Mouse (Mus musculus) naive thymus-derived CD4-positive, alpha-beta T cell, adult 2 months (primary cell): Measurements from ENCODE around the gene Gm45837.
"Not testable (repeated sequence)": the region's sequence is repeated elsewhere in the genome, so short reads cannot be mapped to it uniquely, and the experiment has no call there.

Experiments used
- DNase-seq: peaks from one replicate; pipeline ENCODE4 v3.0.0-alpha.2; 2011; ENCODE audit warnings: low read depth

The Gm45837 gene

DNA sequence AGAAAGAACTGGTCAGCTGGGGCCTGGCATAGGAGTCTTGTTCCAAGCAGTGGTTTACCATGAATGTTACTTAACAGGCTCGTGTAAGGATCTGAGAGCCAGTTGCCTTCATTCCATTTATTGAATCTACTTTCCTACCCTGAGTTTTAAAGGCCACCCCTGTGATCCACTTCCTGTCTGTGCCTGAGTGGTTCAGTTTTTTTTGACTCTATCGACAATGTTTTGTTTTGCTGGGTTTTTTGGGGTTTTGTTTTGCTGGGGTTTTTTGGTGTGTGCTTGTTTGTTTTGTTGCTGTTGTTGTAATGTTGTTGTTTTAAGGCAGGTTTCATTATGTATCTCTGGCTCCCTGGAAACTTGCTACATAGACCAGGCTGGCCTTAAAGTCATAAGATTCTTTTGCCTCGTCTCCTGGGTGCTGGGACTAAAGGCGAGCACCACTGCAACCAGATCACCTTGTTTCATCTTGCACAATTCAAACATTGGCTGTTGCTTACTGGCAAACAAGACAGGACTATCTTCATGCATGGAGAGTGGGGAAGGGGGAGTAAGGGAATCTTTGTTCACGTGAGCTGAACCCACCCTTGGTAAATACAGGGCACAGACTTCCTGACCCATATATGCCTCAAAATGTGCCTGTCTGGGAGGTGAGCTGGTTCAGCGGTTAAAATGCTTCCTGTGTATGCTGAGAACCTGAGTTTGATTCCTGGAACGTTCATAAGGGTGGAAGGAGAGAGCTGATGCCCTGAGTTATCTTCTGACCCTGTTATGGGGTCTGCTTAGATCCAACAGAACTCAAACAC is 140.2 kb downstream of the Gm45837 start:
- peak; percentile 66 for DNase-seq

DNA sequence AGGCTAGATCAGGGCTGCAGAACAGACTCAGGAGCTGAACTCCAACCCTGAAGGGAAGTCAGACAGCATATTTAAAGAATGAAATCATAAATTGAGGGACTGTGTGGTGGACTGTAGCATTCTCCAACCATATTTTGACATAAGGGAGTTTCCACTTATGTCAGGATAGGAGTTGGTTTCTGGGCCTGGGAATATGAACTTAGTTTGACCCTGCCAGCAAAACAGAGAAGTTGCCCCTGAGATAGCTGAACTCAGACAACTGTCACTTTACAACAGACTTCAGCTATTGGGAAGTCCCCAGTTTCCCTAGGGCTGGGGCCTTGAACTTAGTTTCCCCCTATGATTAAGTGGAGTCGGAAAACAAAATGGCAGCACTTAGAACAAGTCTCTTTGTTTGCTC is 140.8 kb downstream of the Gm45837 start:
- no peak for DNase-seq

DNA sequence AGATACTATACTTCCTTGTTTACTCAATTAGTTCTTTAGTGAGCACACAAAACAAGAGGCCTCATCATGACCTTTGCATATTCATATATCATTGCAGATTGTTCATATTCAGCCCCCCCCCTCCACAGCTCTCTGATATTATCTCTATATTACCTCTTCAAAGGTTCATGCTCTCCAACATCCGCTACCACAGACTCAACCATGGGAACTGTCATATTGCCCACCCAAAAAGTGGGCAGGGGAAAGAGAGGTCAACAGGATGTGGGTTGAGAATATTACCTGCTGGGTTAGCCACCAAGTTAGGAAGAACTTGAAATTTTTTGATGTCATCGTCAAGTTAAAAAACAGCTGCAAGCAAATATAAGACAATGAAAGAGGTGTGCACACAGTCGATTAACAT is 144.8 kb downstream of the Gm45837 start:
- DNase-seq: peak; percentile 55

DNA sequence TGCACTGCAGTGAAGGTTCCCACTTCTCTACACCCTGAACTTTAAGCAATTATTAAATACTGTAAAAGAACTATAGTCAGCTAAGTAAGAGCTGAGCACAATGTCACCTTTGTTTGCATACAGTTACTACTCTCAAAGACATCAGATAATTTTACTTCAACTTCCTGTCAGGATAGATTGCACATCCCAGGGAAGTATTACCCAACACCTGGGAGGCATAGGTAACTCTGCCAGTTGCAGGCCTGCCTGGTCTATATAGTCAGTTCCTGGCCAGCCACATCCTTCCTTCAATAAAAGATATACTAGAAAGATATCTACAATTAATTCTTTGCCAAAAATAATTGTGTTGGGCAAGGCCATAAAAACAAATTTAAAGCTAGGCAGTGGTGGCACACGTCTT is 146.7 kb downstream of the Gm45837 start:
- no peak for DNase-seq

DNA sequence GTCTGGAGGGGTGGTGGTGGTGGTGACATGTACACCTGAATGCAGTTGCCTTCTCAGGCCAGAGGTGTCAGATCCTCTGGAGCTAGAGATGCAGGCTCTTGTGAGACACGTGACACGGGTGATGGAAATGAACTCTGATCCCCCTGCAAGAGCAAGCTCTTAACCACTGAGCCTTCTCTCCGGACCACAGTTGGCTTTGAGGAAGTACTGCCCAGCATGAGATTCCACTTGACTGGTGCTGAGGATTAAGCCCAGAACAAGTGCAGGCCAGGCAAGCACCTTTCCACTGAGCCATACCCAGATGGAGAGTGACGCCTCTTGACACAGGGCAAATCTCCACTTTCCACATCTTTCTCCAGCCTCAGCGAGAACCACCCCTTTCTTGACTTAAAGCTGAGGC is 148.7 kb downstream of the Gm45837 start:
- DNase-seq: not testable (repeated sequence)
